In the genomic region with DNA sequence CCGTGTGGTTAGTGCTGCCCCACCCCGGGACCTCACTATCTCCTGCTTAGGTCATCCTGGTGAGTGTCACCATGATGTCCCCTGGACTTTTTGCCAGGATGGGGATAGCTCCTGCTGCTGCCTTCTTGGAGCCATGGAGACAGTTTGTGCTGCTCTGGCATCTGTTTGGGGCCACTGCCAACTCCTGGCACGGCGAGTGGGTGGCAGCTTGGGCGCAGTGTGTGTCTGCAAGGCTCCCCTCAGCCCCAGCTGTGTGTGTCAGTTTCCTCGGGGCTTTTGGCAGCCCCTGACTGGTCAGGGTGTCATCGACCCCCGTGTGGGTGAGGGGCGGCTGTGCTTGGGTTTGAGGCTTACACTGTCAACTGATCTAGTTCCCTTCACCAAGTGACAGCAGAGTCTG, we compare ENCODE assay signal across 10 mouse cellular contexts. TPM values are rescaled to one million over a fixed set of nuclear protein-coding genes. Genes with fewer than 3 reads are reported as not detected.
DNase-seq lines count a peak whose midpoint lies in the region; ATAC-seq and TF ChIP-seq lines count a peak whose summit lies in the region.
"Had no signal": no experiment of that assay in that cellular context is flagged by ENCODE, and none has a peak within 500 bp of the region (broad histone marks: within the 10 kb centered on the region; RNA-seq: fewer than 3 reads in every experiment).

No protein-coding gene starts in this region.

- TF ChIP-seq CTCF in midbrain, postnatal 0 days (IDR thresholded peaks at IDR 0.05) = no peak

- peak; percentile 77 for ATAC-seq in forebrain, embryonic 13.5 days
- peak; percentile 80 for ATAC-seq in midbrain, postnatal 0 days (ENCODE audit: low FRiP score)
- no peak for ATAC-seq in erythroid progenitor cell, adult 5-6 weeks (replicated peaks; ENCODE audit: low FRiP score, poor library complexity, severe bottlenecking)
- ATAC-seq: Patski had no signal

- H3K27ac ChIP-seq in forebrain, embryonic 13.5 days = no peak overlapping the region
- H3K27ac ChIP-seq in forebrain, embryonic 10.5 days = no peak overlapping the region
- no peak overlapping the region for H3K27ac ChIP-seq in midbrain, postnatal 0 days (ENCODE audit: low read depth, low read length)

- WGBS in forebrain, embryonic 13.5 days = 80% methylated on average over 9 of the region's 9 CpGs
- 90% methylated on average over 9 of the region's 9 CpGs for WGBS in forebrain, embryonic 10.5 days
- WGBS in midbrain, postnatal 0 days = 79% methylated on average over 9 of the region's 9 CpGs

- H3K4me3 ChIP-seq in forebrain, embryonic 13.5 days = no peak overlapping the region
- H3K4me3 ChIP-seq in forebrain, embryonic 10.5 days = no peak overlapping the region
- H3K4me3 ChIP-seq in midbrain, postnatal 0 days (ENCODE audit: low read depth, low read length) = no peak overlapping the region

- H3K9ac ChIP-seq in forebrain, embryonic 13.5 days = no peak overlapping the region
- no peak overlapping the region for H3K9ac ChIP-seq in midbrain, postnatal 0 days (replicated peaks; ENCODE audit: low read length, poor library complexity, severe bottlenecking)

- no peak for DNase-seq in forebrain, embryonic 10.5 days (ENCODE audit: extremely low spot score, low spot score)
- peak; percentile 87 for DNase-seq in cerebellum, adult 9-11 months
- peak; percentile 69 to 77 for DNase-seq in layer of hippocampus, adult 8-10 months (ENCODE audit: low spot score in 2 of 2)
- DNase-seq in midbrain, postnatal 0 days (ENCODE audit: low spot score) = peak; percentile 72
- no peak for DNase-seq in lung, postnatal 4 days
- DNase-seq in adrenal gland, adult 18-20 months (ENCODE audit: low spot score in 2 of 2) = no peak

- H3K36me3 ChIP-seq in forebrain, embryonic 13.5 days (ENCODE audit: poor library complexity, severe bottlenecking) = no peaks in the 10 kb centered on the region
- H3K36me3 ChIP-seq in forebrain, embryonic 10.5 days (replicated peaks) = no peaks in the 10 kb centered on the region
- H3K36me3 ChIP-seq in midbrain, postnatal 0 days (ENCODE audit: insufficient read depth, low read length) = no peaks in the 10 kb centered on the region

- H3K4me1 ChIP-seq in forebrain, embryonic 13.5 days = peaks cover 6% of the 10 kb centered on the region
- H3K4me1 ChIP-seq in forebrain, embryonic 10.5 days = 0 out of 2 replicates have a peak, but pooled peaks cover 3% of the 10 kb centered on the region
- no peaks in the 10 kb centered on the region; the same call in 1 of the 2 replicates for H3K4me1 ChIP-seq in midbrain, postnatal 0 days (ENCODE audit: insufficient read depth, low read length)

- H3K4me2 ChIP-seq in forebrain, embryonic 13.5 days = no peak overlapping the region
- H3K4me2 ChIP-seq in midbrain, postnatal 0 days (ENCODE audit: low read depth, low read length, poor library complexity, severe bottlenecking) = no peak overlapping the region

- H3K27me3 ChIP-seq in forebrain, embryonic 13.5 days = no peaks in the 10 kb centered on the region
- H3K27me3 ChIP-seq in forebrain, embryonic 10.5 days (ENCODE audit: poor library complexity, severe bottlenecking) = no peaks in the 10 kb centered on the region
- no peaks in the 10 kb centered on the region for H3K27me3 ChIP-seq in midbrain, postnatal 0 days (ENCODE audit: insufficient read depth, low read length)

- no peaks in the 10 kb centered on the region for H3K9me3 ChIP-seq in forebrain, embryonic 13.5 days (replicated peaks)
- H3K9me3 ChIP-seq in forebrain, embryonic 10.5 days = no peaks in the 10 kb centered on the region
- no peaks in the 10 kb centered on the region for H3K9me3 ChIP-seq in midbrain, postnatal 0 days (ENCODE audit: low read length)

RNA-seq across cellular contexts. Expression of a gene that starts 20.6 kb away (rescaled TPM):
- 2.0 and 2.7 TPM in 2 replicates for polyA plus RNA-seq in forebrain, embryonic 13.5 days (2015; fragmentation: Nextera tagmentation; extraction: Ambion mirVana)
- 0.33 and 0.39 TPM in 2 replicates for polyA plus RNA-seq in forebrain, embryonic 10.5 days (2016; fragmentation: Nextera tagmentation; extraction: Ambion mirVana)
- 10 to 100 TPM; 13.1 to 15.3 (median 14.0) TPM for total RNA-seq in layer of hippocampus, adult 8-10 months (2022)
- total RNA-seq in midbrain, postnatal 0 days (2014; rRNA removed) = 29.1 and 34.7 TPM in 2 replicates
- 22.7 and 22.8 TPM in 2 replicates for polyA plus RNA-seq in midbrain, postnatal 0 days (2015; fragmentation: Nextera tagmentation; extraction: Ambion mirVana)
- not detected in 2 replicates for total RNA-seq in erythroid progenitor cell, adult 5-6 weeks (2015; ENCODE audit: low replicate concordance)
- total RNA-seq in erythroid progenitor cell, adult 5-6 weeks (2017; ENCODE audit: low replicate concordance) = not detected in 2 replicates
- total RNA-seq in adrenal gland, adult 18-20 months (2021) = under 1 TPM; 0.38 to 0.40 TPM
- polyA plus RNA-seq: Patski; thymus, postnatal 0 days had no signal

Comparison
In these comparisons a context has a peak if more than half of its experiments do, and no peak if none do; other contexts are left out.
1. DNase-seq: peak in cerebellum, adult 9-11 months (single experiment), layer of hippocampus, adult 8-10 months (2 of 2) and midbrain, postnatal 0 days (single experiment); none in forebrain, embryonic 10.5 days (single experiment), lung, postnatal 4 days (0 of 2) and adrenal gland, adult 18-20 months (0 of 2).
2. RNA of a gene that starts 20.6 kb away (total RNA-seq): 29.1 to 34.7 TPM in midbrain, postnatal 0 days and 13.1 to 15.3 TPM in layer of hippocampus, adult 8-10 months; 0.38 to 0.40 TPM in adrenal gland, adult 18-20 months and not detected in erythroid progenitor cell, adult 5-6 weeks; every median in the first group is over 10 times any median in the second.